Mouse (Mus musculus) small intestine, adult 2 months (tissue): Measurements from ENCODE around the gene Ccdc191.

Experiments
- CTCF ChIP-seq: fragments of 200-500 bp; IDR thresholded peaks from 2 replicates; pipeline ENCODE4 v1.5.1; 2012; ENCODE audit warnings: low read depth, mild to moderate bottlenecking, control low read depth, inconsistent platforms, low read length, moderate library complexity, mixed read lengths; ENCODE audit not compliant: insufficient replicate concordance, insufficient read length; ENCODE audit errors: extremely low read depth
- POLR2A ChIP-seq: fragments of 200-500 bp; IDR thresholded peaks from 2 replicates; pipeline ENCODE4 v1.6.1; 2012; ENCODE audit warnings: low read depth, mild to moderate bottlenecking, control low read depth, inconsistent platforms, low read length, moderate library complexity

DNA sequence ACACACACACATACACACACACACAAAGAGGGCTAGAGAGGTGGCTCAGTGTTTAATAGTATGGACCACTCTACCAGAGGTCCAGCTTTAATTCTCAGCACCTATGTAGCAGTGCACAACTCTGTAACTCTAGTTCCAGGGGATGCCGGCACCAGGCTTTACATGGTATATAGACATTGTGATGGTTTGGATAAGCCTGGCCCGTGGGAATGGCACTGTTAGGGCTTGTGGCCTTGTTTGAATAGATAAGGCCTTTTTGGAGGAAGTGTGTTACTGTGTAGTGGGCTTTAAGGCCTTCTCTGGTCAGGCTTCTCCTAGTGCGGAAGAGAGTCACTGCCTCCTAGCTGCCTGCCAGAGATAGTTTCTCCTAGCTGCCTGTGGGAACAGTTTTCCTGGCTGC is 29.3 kb downstream of the Ccdc191 start:
- no peak for TF ChIP-seq POLR2A
- no peak for TF ChIP-seq CTCF
